Mouse (Mus musculus): Measurements from ENCODE around the gene Cpsf4.
A peak's percentile ranks its signal among the peaks of the same experiment; 100 is the strongest.
"Not testable (repeated sequence)": the region's sequence is repeated elsewhere in the genome, so short reads cannot be mapped to it uniquely, and the experiment has no call there.

The Cpsf4 gene

GRCm38 (mm10) chr5:145219981-145220380, 53.0 kb downstream of the Cpsf4 start:
- no peak for DNase-seq (ENCODE audit: inconsistent age in 2 of 2, low spot score in 1 of 2)

- peak; percentile 59 to 82 for DNase-seq (ENCODE audit: inconsistent age in 2 of 2, low spot score in 1 of 2)
These were observed 55.8 kb downstream of the Cpsf4 start for GRCm38 (mm10) chr5:145222840-145223239.

- no peak for DNase-seq (ENCODE audit: inconsistent age in 2 of 2, low spot score in 1 of 2)
These were observed 56.4 kb downstream of the Cpsf4 start for GRCm38 (mm10) chr5:145223395-145223794.

- no peak for DNase-seq (ENCODE audit: inconsistent age in 2 of 2, low spot score in 1 of 2)
These were observed 59.4 kb downstream of the Cpsf4 start for GRCm38 (mm10) chr5:145226453-145226852.

DNA sequence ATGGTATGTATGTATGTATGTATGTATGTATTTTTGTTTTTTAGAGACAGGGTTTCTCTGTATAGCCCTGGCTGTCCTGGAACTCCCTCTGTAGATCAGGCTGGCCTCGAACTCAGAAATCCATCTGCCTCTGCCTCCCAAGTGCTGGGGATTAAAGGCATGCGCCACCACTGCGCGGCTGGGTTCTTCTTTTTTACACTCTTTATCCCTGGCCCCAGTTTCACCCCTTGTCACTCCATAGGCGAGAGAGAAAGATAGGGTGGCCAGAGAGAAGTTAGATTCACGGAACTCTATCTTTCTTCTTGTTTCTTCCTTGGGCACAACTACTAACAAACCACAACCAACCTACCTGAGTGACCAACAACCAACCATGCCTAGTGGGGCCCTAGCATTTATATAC, 62.3 kb downstream of the Cpsf4 start:
- not testable (repeated sequence) for DNase-seq (ENCODE audit: inconsistent age in 2 of 2, low spot score in 1 of 2)

DNA sequence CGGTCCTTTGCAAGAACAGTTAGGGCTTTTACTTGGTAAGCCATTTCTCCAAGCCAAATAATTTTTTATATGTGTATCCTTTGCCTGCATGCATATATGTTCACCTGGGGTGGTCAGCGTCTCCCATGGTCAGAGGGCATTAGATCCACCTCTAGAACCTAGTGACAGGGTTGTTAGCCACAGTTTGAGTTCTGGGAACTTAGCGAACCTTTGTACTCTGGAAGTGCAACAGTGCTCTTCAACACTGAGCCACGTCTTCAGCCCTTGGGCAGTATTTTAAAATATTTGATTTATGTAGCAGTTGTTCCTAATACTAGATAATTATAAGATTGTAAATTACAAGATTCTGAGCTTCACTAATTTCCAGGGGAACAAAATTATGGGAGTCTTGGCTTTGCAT, 63.6 kb downstream of the Cpsf4 start:
- no peak for DNase-seq (ENCODE audit: inconsistent age in 2 of 2, low spot score in 1 of 2)

- peak; percentile 98 to 99 for DNase-seq (ENCODE audit: inconsistent age in 2 of 2, low spot score in 1 of 2)
These were observed 64.4 kb downstream of the Cpsf4 start, which contains the start of gene Zfp655 for GRCm38 (mm10) chr5:145231367-145231871. TSS of gene Zfp655 (plus strand) at chr5:145231715.

All from adrenal gland, adult (tissue).